Mouse (Mus musculus): ENCODE data around the gene 2010300C02Rik.

The 2010300C02Rik gene

DNA sequence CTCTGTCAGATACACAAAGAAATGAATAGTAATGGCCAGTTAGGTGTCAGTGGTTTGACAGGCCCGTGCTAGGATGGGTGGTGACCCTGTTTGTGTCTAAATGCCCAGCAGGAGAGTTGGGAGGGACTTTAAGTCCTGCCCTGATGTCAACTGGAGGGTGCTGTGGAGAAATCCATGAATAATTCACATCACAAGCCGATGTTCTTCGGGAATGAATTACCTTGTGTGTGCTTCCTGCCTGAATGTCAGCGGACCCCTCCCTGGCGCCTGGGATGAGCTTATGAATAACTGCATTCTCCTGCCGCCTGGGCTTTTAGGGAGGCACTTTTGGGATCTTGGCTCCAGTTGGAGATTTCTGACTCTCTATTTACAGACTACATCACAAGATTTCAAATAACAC is 154.5 kb downstream of the 2010300C02Rik start:
- DNase-seq, result peak; percentile 11

DNA sequence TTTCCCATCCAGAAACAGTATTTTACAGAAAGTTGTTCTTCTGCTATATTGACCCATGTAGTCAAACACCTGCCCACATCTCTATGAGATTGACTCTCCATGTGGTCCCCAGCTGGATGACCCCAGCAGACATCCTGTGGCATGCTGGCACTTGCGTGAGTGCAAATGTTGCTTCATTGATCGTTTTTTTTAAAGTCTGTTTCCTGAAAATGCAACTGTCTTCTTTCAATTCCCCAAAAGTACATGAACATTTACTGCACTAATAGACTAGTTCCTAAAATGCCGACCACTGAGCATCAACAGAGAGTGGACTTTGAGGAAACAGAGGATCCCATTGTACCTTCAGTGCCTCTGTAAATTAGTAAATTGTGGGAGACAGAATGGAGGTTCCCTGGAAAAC is 157.9 kb downstream of the 2010300C02Rik start:
- DNase-seq, result no peak
